Comparison of ENCODE assay signal across 14 mouse cellular contexts in the genomic region with DNA sequence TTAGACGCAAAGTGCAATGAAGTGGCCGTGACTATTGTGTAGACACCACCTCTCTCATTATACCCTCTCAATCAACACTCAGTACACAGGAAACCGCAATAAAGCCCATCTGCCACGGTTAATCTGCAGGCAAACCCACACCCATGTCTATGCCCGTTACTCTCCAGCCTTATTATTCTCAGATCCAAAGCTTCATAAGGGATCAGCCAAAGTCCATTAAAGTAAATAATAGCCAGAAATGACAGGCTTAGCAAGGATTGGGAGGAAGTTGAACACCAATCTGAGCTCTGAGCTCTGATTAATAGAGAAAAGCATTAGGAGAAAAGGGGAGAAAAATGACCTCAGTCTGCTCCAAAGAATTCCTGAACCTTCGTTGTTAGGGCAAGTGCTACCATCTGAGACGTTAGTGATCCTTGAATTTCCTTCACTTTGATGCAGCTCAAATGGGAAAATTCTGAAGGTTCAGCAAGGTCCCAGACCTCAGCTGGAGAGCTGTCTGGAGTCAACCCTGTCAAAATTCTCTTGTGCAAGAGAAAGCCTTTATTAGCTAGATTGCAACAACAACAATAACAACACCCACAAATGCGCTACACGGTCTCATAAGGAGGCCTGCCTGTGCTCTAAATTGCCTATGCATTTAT.
DNase-seq lines count a peak whose midpoint lies in the region; ATAC-seq lines count a peak whose summit lies in the region.
"Had no signal": no experiment of that assay in that cellular context is flagged by ENCODE, and none has a peak within 500 bp of the region (broad histone marks: within the 10 kb centered on the region; RNA-seq: fewer than 3 reads in every experiment).

No protein-coding gene starts in this region.

- no peak for DNase-seq in cerebellum, adult 11 months
- peak; percentile 67 for DNase-seq in hindbrain, embryonic 14.5 days (ENCODE audit: low spot score)
- DNase-seq in heart, postnatal 10 days, result no peak
- DNase-seq in lung, postnatal 10 days, result no peak
- no peak for DNase-seq in adrenal gland, adult 2 months
- DNase-seq: layer of hippocampus, adult 9-11 months; spleen, adult 18-20 months; thymus, adult 2 months had no signal

- intact Hi-C loops in heart, postnatal 10 days (cut with DNase I), result no loop called here

- no peaks in the 10 kb centered on the region for H3K4me1 ChIP-seq in embryonic facial prominence, embryonic 12.5 days
- 0 out of 2 replicates have a peak, but pooled peaks cover 5% of the 10 kb centered on the region for H3K4me1 ChIP-seq in hindbrain, embryonic 14.5 days (replicated peaks; ENCODE audit: control insufficient read depth, insufficient read depth, low read length)
- H3K4me1 ChIP-seq in neural tube, embryonic 13.5 days (replicated peaks), result peaks cover 27% of the 10 kb centered on the region
- H3K4me1 ChIP-seq: heart, embryonic 10.5 days; limb, embryonic 15.5 days had no signal

- H3K9me3 ChIP-seq in embryonic facial prominence, embryonic 12.5 days, result no peaks in the 10 kb centered on the region
- H3K9me3 ChIP-seq in hindbrain, embryonic 14.5 days (ENCODE audit: control insufficient read depth, low read length), result no peaks in the 10 kb centered on the region
- no peaks in the 10 kb centered on the region for H3K9me3 ChIP-seq in neural tube, embryonic 13.5 days
- H3K9me3 ChIP-seq: heart, embryonic 10.5 days; limb, embryonic 15.5 days had no signal

- peak; percentile 43; the same call in 1 of the 2 replicates for ATAC-seq in cerebellum, adult (ENCODE audit: insufficient number of reproducible peaks, low FRiP score, low TSS enrichment)
- peak; percentile 56 for ATAC-seq in embryonic facial prominence, embryonic 12.5 days (ENCODE audit: insufficient number of reproducible peaks, insufficient read depth, low FRiP score, low TSS enrichment)
- ATAC-seq in hindbrain, embryonic 14.5 days (ENCODE audit: low FRiP score), result peak; percentile 88
- ATAC-seq in neural tube, embryonic 13.5 days (ENCODE audit: low read depth), result peak; percentile 91
- ATAC-seq: intestine, postnatal 0 days had no signal

- no peaks in the 10 kb centered on the region for H3K36me3 ChIP-seq in embryonic facial prominence, embryonic 12.5 days
- H3K36me3 ChIP-seq in hindbrain, embryonic 14.5 days (replicated peaks; ENCODE audit: control insufficient read depth, insufficient read depth), result no peaks in the 10 kb centered on the region
- no peaks in the 10 kb centered on the region for H3K36me3 ChIP-seq in neural tube, embryonic 13.5 days
- H3K36me3 ChIP-seq: heart, embryonic 10.5 days; limb, embryonic 15.5 days had no signal

- H3K27me3 ChIP-seq in embryonic facial prominence, embryonic 12.5 days, result no peaks in the 10 kb centered on the region
- H3K27me3 ChIP-seq in hindbrain, embryonic 14.5 days (ENCODE audit: control insufficient read depth, insufficient read depth, low read length), result peaks cover 44% of the 10 kb centered on the region
- H3K27me3 ChIP-seq in neural tube, embryonic 13.5 days, result peaks cover 31% of the 10 kb centered on the region
- H3K27me3 ChIP-seq: limb, embryonic 15.5 days had no signal

- no peak overlapping the region for H3K27ac ChIP-seq in embryonic facial prominence, embryonic 12.5 days
- peak overlapping the region; percentile 84 for H3K27ac ChIP-seq in hindbrain, embryonic 14.5 days
- peak overlapping the region; percentile 85 for H3K27ac ChIP-seq in neural tube, embryonic 13.5 days (replicated peaks)
- H3K27ac ChIP-seq: heart, embryonic 10.5 days; limb, embryonic 15.5 days had no signal

- H3K9ac ChIP-seq in embryonic facial prominence, embryonic 12.5 days, result no peak overlapping the region
- peak overlapping the region; percentile 52; the same call in 1 of the 2 replicates for H3K9ac ChIP-seq in hindbrain, embryonic 14.5 days
- H3K9ac ChIP-seq in neural tube, embryonic 13.5 days, result peak overlapping the region; percentile 46; the same call in 1 of the 2 replicates
- H3K9ac ChIP-seq: limb, embryonic 15.5 days had no signal

- no peak overlapping the region for H3K4me2 ChIP-seq in embryonic facial prominence, embryonic 12.5 days (replicated peaks)
- H3K4me2 ChIP-seq in hindbrain, embryonic 14.5 days (replicated peaks), result peak overlapping the region; percentile 23
- H3K4me2 ChIP-seq in neural tube, embryonic 13.5 days, result peak overlapping the region; percentile 16
- H3K4me2 ChIP-seq: limb, embryonic 15.5 days had no signal

- H3K4me3 ChIP-seq in embryonic facial prominence, embryonic 12.5 days, result no peak overlapping the region
- H3K4me3 ChIP-seq in hindbrain, embryonic 14.5 days (replicated peaks; ENCODE audit: low read length), result no peak overlapping the region
- no peak overlapping the region for H3K4me3 ChIP-seq in neural tube, embryonic 13.5 days
- H3K4me3 ChIP-seq: heart, embryonic 10.5 days; limb, embryonic 15.5 days had no signal

- WGBS in embryonic facial prominence, embryonic 12.5 days, result 37% methylated on average over 9 of the region's 9 CpGs
- 7% methylated on average over 9 of the region's 9 CpGs for WGBS in hindbrain, embryonic 14.5 days
- 17% methylated on average over 9 of the region's 9 CpGs for WGBS in neural tube, embryonic 13.5 days
